Mouse (Mus musculus) lung, postnatal 36 days (tissue): ENCODE data around the gene Phox2a.

Experiments used
- DNase-seq: peaks from one replicate; pipeline ENCODE4 v3.0.0; 2022; ENCODE audit warnings: mixed read lengths

The Phox2a gene

GRCm38 (mm10) chr7:101817861-101818401, at the start of gene Phox2a:
Phox2a (plus strand) TSS chr7:101818313.
- DNase-seq, result no peak

- no peak for DNase-seq
Measured at GRCm38 (mm10) chr7:101770051-101770450, 48.1 kb upstream of the Phox2a start.

- DNase-seq, result no peak
Measured at GRCm38 (mm10) chr7:101771604-101772003, 46.5 kb upstream of the Phox2a start.

GRCm38 (mm10) chr7:101772687-101773086, 45.4 kb upstream of the Phox2a start:
- DNase-seq, result no peak

- no peak for DNase-seq
Measured at GRCm38 (mm10) chr7:101777053-101777452, 41.1 kb upstream of the Phox2a start.

- DNase-seq, result no peak
Measured at GRCm38 (mm10) chr7:101820295-101821030, 2.4 kb downstream of the Phox2a start.

- peak; percentile 59 for DNase-seq
Measured at GRCm38 (mm10) chr7:101821571-101822501, 3.7 kb downstream of the Phox2a start.

GRCm38 (mm10) chr7:101822836-101823757, 5.0 kb downstream of the Phox2a start:
- DNase-seq, result peak; percentile 42

GRCm38 (mm10) chr7:101823758-101824630, 5.9 kb downstream of the Phox2a start:
- no peak for DNase-seq

- DNase-seq, result no peak
Measured at GRCm38 (mm10) chr7:101830373-101830772, 12.3 kb downstream of the Phox2a start.

GRCm38 (mm10) chr7:101831437-101831836, 13.3 kb downstream of the Phox2a start:
- no peak for DNase-seq

GRCm38 (mm10) chr7:101832372-101832771, 14.3 kb downstream of the Phox2a start:
- no peak for DNase-seq

GRCm38 (mm10) chr7:101833352-101833751, 15.2 kb downstream of the Phox2a start:
- DNase-seq, result no peak

- DNase-seq, result no peak
Measured at GRCm38 (mm10) chr7:101833916-101834584, 15.9 kb downstream of the Phox2a start.

GRCm38 (mm10) chr7:101834903-101835302, 16.8 kb downstream of the Phox2a start:
- DNase-seq, result no peak

- DNase-seq, result no peak
Measured at GRCm38 (mm10) chr7:101835457-101836109, 17.5 kb downstream of the Phox2a start.

GRCm38 (mm10) chr7:101836271-101837153, 18.4 kb downstream of the Phox2a start:
- peak; percentile 78 for DNase-seq

GRCm38 (mm10) chr7:101837154-101837605, 19.1 kb downstream of the Phox2a start:
- DNase-seq, result no peak
